Mouse (Mus musculus) ovary, adult 10 weeks (tissue): ENCODE results near the gene Cypt4. TPM values are rescaled to one million over a fixed set of nuclear protein-coding genes. Genes with fewer than 3 reads are reported as not detected.

Source experiments
- polyA plus RNA-seq: library from polyadenylated mRNA; stranded (reverse); fragments of 350-450 nt; fragmentation: Illumina TruSeq; extraction: RNeasy Lipid Tissue Mini Kit (QIAGEN cat#74804); gene quantifications from one replicate; pipeline ENCODE4 v1.2.3, GENCODE M21; 2014

Cypt4 gene
- not detected for polyA plus RNA-seq

DNA sequence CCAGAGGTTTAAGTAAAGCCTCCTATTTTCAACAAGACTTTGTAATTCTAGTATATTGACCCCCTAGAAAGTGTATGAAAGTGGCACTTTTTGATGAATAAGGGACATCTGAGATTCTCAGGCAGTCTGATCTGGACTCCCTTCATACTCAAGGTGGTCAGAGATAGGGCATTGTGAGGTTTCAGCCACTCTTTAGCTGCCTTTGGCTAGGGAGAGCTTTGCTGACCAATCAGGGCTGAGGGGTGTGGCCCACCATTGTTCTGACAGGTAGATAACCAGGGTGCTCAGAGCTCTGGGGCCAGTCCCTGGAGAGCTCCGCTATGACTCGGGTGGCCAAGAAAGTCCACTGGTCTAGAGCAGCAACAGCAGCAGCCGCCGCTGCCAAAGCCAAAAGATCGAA, at the start of gene Cypt4:
Cypt4 (plus strand) TSS at position 301 of the 400 bp plus-strand sequence.

Other genes starting within 250 kb of the Cypt4 start
- 76.1 TPM for gene Dpy19l1, start 122.1 kb upstream of the Cypt4 start, polyA plus RNA-seq
- 0.29 TPM for gene Dpy19l2, start 71.1 kb downstream of the Cypt4 start, polyA plus RNA-seq
- 0.51 TPM for gene Tbx20, start 149.1 kb downstream of the Cypt4 start, polyA plus RNA-seq